Mouse (Mus musculus) midbrain, embryonic 16.5 days (tissue): Measurements from ENCODE around the gene Trem1. TPM values are rescaled to one million over a fixed set of nuclear protein-coding genes. Genes with fewer than 3 reads are reported as not detected.

ENCODE experiments used
- ATAC-seq: fragments of 200-750 bp; cut with Nextera tagmentation; 2 replicates; pipeline ENCODE4 v1.8.0; 2017; ENCODE audit warnings: moderate TSS enrichment
- H3K27ac ChIP-seq: fragments of 300-500 bp; sonication (generic); 2 replicates; pipeline ENCODE4 v1.5.1; 2014; ENCODE audit warnings: mild to moderate bottlenecking, low read length, mixed read lengths
- H3K27me3 ChIP-seq: fragments of 300-500 bp; sonication (generic); 2 replicates; pipeline ENCODE4 v1.6.1; 2014; ENCODE audit warnings: low read depth, low read length, mixed read lengths; ENCODE audit not compliant: control insufficient read depth, insufficient read depth
- H3K36me3 ChIP-seq: fragments of 300-500 bp; sonication (generic); 2 replicates; pipeline ENCODE4 v1.6.1; 2014; ENCODE audit warnings: mild to moderate bottlenecking, low read length, moderate library complexity, mixed read lengths; ENCODE audit not compliant: control insufficient read depth, insufficient read depth
- H3K4me1 ChIP-seq: fragments of 300-500 bp; sonication (generic); 2 replicates; pipeline ENCODE4 v1.6.1; 2014; ENCODE audit warnings: mild to moderate bottlenecking, low read length, mixed read lengths; ENCODE audit not compliant: control insufficient read depth, insufficient read depth
- H3K4me2 ChIP-seq: fragments of 300-500 bp; sonication (generic); 2 replicates; pipeline ENCODE4 v1.6.1; 2014; ENCODE audit warnings: mild to moderate bottlenecking, low read length, mixed read lengths
- H3K4me3 ChIP-seq: fragments of 300-500 bp; sonication (generic); 2 replicates; pipeline ENCODE4 v1.5.1; 2014; ENCODE audit warnings: low read depth, mild to moderate bottlenecking, low read length, moderate library complexity, mixed read lengths
- H3K9ac ChIP-seq: fragments of 300-500 bp; sonication (generic); 2 replicates; pipeline ENCODE4 v1.6.1; 2014; ENCODE audit warnings: low read depth, low read length, mixed read lengths
- H3K9me3 ChIP-seq: fragments of 300-500 bp; sonication (generic); replicated peaks from 2 replicates; pipeline ENCODE4 v1.6.1; 2014; ENCODE audit warnings: mild to moderate bottlenecking, low read length, mixed read lengths; ENCODE audit not compliant: control insufficient read depth, poor library complexity, severe bottlenecking
- WGBS: fragments of 180-500 bp; shearing (Covaris S2); extraction: QIAGEN DNeasy Blood & Tissue Kit; methylation state at CpG from one replicate; pipeline ENCODE4 v1.1.7; 2014; 5-methylcytosine and 5-hydroxymethylcytosine counted together
- polyA plus RNA-seq: library from polyadenylated mRNA; unstranded; fragments of >200 nt; fragmentation: Nextera tagmentation; extraction: Ambion mirVana; gene quantifications from 2 replicates; pipeline ENCODE4 v1.2.1, GENCODE M21; 2015

Trem1 gene
- polyA plus RNA-seq, 1 experiment from 2014 or later = not detected

DNA sequence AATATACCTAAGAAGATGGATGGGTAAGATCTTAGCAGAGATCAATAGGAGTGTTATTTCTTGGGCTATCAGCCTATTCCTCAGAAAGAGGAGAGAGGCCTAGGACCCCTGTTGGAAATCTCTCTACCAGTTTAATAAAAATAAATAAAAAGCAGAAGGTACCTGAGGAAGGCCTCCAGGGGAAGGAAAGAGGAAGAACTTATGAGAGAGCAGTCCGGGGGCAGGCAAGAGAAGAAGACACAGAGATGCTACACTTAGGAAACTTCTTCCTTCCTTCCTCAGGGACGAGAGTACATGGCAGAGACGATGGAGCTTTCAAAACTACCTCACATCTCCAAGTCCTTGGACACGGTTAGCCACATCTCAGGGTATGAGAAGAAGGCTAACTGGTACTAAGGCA lies 41.5 kb downstream of the Trem1 start:
- Histone ChIP-seq H3K4me3 (no peak overlapping the region), H3K4me1 (no peaks in the 10 kb centered on the region), H3K27ac (no peak overlapping the region), H3K4me2 (no peak overlapping the region), H3K9me3 (no peaks in the 10 kb centered on the region), H3K9ac (no peak overlapping the region), H3K36me3 (no peaks in the 10 kb centered on the region), H3K27me3 (no peaks in the 10 kb centered on the region)
- no peak for ATAC-seq
- 96% methylated on average over 4 of the region's 4 CpGs for WGBS

GRCm38 (mm10) chr17:48274885-48275284 lies 42.3 kb downstream of the Trem1 start:
- Histone ChIP-seq H3K9ac (no peak overlapping the region), H3K4me2 (no peak overlapping the region), H3K4me1 (no peaks in the 10 kb centered on the region), H3K9me3 (no peaks in the 10 kb centered on the region), H3K27me3 (no peaks in the 10 kb centered on the region), H3K36me3 (no peaks in the 10 kb centered on the region), H3K4me3 (no peak overlapping the region), H3K27ac (no peak overlapping the region)
- WGBS = 28% methylated on average over 6 of the region's 6 CpGs
- ATAC-seq = no peak

DNA sequence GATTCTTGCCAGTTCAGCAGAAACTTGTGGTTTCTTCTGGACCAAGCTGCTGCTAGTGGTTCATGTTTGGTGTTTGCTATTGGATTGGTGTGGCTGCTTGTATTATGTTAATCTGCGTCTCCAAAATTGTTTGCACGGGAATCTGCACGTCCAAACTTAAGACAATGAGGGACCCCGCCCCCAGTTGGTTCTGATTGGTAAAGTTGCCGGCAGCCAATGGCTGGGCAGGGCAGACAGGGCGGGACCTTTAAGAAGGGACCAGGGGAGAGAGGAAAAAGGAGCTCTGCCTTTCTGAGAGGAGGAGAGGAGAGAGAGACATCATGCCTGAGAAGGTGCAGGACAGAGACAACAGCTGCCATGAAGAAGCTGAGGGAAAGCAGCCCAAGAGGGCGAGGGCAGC lies 43.2 kb downstream of the Trem1 start:
- Histone ChIP-seq H3K36me3 (no peaks in the 10 kb centered on the region), H3K9ac (no peak overlapping the region), H3K4me2 (no peak overlapping the region), H3K27ac (no peak overlapping the region), H3K27me3 (no peaks in the 10 kb centered on the region), H3K9me3 (no peaks in the 10 kb centered on the region), H3K4me1 (no peaks in the 10 kb centered on the region), H3K4me3 (no peak overlapping the region)
- no peak for ATAC-seq
- WGBS = 57% methylated on average over 7 of the region's 7 CpGs

DNA sequence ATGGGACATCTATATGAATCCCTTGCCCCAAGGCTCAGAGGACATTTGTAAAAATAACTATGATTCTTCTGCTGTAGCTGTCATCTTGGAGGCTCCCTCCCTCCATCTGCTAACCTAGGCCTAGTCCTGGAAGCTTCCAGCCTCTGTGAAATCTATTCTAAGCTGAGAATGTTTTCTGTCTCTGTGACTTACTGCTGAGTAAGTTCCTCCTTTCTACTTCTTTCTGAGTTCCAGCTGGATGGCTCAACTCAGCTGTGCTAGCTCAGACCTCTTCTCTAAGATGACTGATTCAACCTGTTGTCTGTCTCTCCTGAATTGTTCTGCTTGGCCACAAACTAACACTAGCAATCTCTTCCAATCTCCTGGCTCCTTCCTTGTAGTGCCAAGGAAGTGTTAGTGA lies 45.8 kb downstream of the Trem1 start:
- no peaks in the 10 kb centered on the region for H3K9me3 ChIP-seq
- H3K4me1 ChIP-seq = peaks cover 7% of the 10 kb centered on the region
- no peak overlapping the region for H3K4me3 ChIP-seq
- no peaks in the 10 kb centered on the region for H3K27me3 ChIP-seq
- ATAC-seq = no peak
- H3K9ac ChIP-seq = no peak overlapping the region
- no peak overlapping the region for H3K27ac ChIP-seq
- no peaks in the 10 kb centered on the region for H3K36me3 ChIP-seq
- no peak overlapping the region for H3K4me2 ChIP-seq

DNA sequence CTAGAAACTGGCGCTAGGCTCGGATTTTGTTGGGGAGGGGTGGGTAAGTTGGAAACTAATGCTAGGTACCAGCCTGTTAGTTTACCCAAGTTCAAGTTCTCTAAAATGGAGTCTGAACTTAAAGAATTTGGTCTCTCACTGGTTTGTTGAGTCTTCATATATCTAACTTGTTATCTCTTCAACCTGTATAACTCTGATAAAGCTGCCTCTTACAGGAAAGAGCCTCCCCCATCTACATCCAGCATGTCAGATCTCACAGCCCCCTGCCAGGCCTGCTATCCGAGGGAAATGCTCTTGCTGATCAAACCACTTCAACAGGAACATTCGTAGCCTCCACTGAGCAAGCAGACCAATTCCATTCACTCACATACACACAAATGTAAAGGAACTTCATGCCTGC lies 46.4 kb downstream of the Trem1 start:
- Histone ChIP-seq H3K9ac (no peak overlapping the region), H3K4me2 (no peak overlapping the region), H3K27ac (no peak overlapping the region), H3K4me1 (peaks cover 7% of the 10 kb centered on the region), H3K36me3 (no peaks in the 10 kb centered on the region), H3K9me3 (no peaks in the 10 kb centered on the region), H3K4me3 (no peak overlapping the region), H3K27me3 (no peaks in the 10 kb centered on the region)
- ATAC-seq = no peak
- WGBS = 86% methylated on average over 4 of the region's 4 CpGs

GRCm38 (mm10) chr17:48280943-48281738 lies 48.6 kb downstream of the Trem1 start:
- peak overlapping the region; percentile 30 for H3K4me3 ChIP-seq
- no peak overlapping the region for H3K27ac ChIP-seq
- 22% methylated on average over 18 of the region's 18 CpGs for WGBS
- no peaks in the 10 kb centered on the region for H3K36me3 ChIP-seq
- H3K4me1 ChIP-seq = peaks cover 7% of the 10 kb centered on the region
- 0 out of 2 replicates have a peak, but pooled peaks have one; percentile 32 for ATAC-seq
- peak overlapping the region; percentile 56 for H3K4me2 ChIP-seq
- H3K9ac ChIP-seq = peak overlapping the region; percentile 21; the same call in 1 of the 2 replicates
- no peaks in the 10 kb centered on the region for H3K27me3 ChIP-seq
- no peaks in the 10 kb centered on the region for H3K9me3 ChIP-seq

DNA sequence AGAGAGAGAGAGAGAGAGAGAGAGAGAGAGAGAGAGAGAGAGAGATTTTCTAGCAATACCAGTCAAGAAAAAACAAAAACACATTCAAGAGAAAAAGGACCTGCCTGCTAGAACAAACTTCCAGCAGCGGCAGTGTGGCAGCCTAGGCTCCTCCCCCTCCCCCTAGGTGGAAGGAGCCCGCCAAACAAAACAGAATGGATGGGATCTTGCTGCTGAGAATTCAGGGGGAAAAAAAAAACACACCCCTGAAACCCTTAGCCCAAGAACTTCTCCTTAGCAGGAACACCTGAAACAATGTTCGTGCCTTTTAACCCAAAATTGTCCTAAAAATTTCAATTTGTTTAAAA lies 49.1 kb downstream of the Trem1 start:
- H3K36me3 ChIP-seq = no peaks in the 10 kb centered on the region
- no peaks in the 10 kb centered on the region for H3K27me3 ChIP-seq
- peaks cover 7% of the 10 kb centered on the region for H3K4me1 ChIP-seq
- no peak overlapping the region for H3K27ac ChIP-seq
- H3K9ac ChIP-seq = peak overlapping the region; percentile 49; the same call in 1 of the 2 replicates
- peak overlapping the region; percentile 30 for H3K4me3 ChIP-seq
- ATAC-seq = no peak
- peak overlapping the region; percentile 56 for H3K4me2 ChIP-seq
- 2% methylated on average over 3 of the region's 3 CpGs for WGBS
- no peaks in the 10 kb centered on the region for H3K9me3 ChIP-seq

GRCm38 (mm10) chr17:48286765-48287164 lies 54.2 kb downstream of the Trem1 start:
- no peaks in the 10 kb centered on the region for H3K27me3 ChIP-seq
- no peak overlapping the region for H3K4me3 ChIP-seq
- H3K4me1 ChIP-seq = peaks cover 3% of the 10 kb centered on the region; the same call in 1 of the 2 replicates
- no peak overlapping the region for H3K4me2 ChIP-seq
- 57% methylated on average over 1 of the region's 1 CpGs for WGBS
- ATAC-seq = no peak
- 0 out of 2 replicates have a peak, but pooled peaks cover 2% of the 10 kb centered on the region for H3K9me3 ChIP-seq
- H3K36me3 ChIP-seq = no peaks in the 10 kb centered on the region
- H3K9ac ChIP-seq = no peak overlapping the region
- no peak overlapping the region for H3K27ac ChIP-seq

GRCm38 (mm10) chr17:48287276-48287675 lies 54.7 kb downstream of the Trem1 start:
- Histone ChIP-seq H3K36me3 (no peaks in the 10 kb centered on the region), H3K27me3 (no peaks in the 10 kb centered on the region), H3K4me3 (no peak overlapping the region), H3K27ac (no peak overlapping the region), H3K9ac (no peak overlapping the region), H3K4me1 (no peaks in the 10 kb centered on the region), H3K9me3 (0 out of 2 replicates have a peak, but pooled peaks cover 2% of the 10 kb centered on the region), H3K4me2 (no peak overlapping the region)
- 71% methylated on average over 2 of the region's 2 CpGs for WGBS
- no peak for ATAC-seq
